Mouse (Mus musculus) ES-E14 (cell line): ENCODE measurements at regions not wholly inside any gene's neighbourhood (a gene's known extent, or its start where the extent isn't known, plus 50 kb on each side); places are given as distances from the start of the nearest gene placed in this dataset.

Experiments
- DNase-seq: peaks from one replicate; pipeline ENCODE4 v3.0.0-alpha.2; 2013; ENCODE audit warnings: low read depth, low spot score
- H3K27ac ChIP-seq: 2 replicates; pipeline ENCODE4 v1.5.1; 2012; ENCODE audit warnings: low read depth, mild to moderate bottlenecking, low read length, moderate library complexity, mixed read lengths; ENCODE audit not compliant: poor library complexity, insufficient read depth, severe bottlenecking
- H3K36me3 ChIP-seq: 2 replicates; pipeline ENCODE4 v1.6.1; 2012; ENCODE audit warnings: mild to moderate bottlenecking, low read length, moderate library complexity, mixed read lengths; ENCODE audit not compliant: control insufficient read depth, poor library complexity, insufficient read depth, severe bottlenecking
- H3K4me1 ChIP-seq, 2 experiments: fragments of 150-350 bp in 1 of 2; sonication (generic) in 1 of 2; 2 replicates each; pipeline ENCODE4 v1.6.1; 2012; ENCODE audit warnings: low read length in 2 of 2, mild to moderate bottlenecking in 1 of 2, mixed read lengths in 1 of 2; ENCODE audit not compliant: control insufficient read depth in 2 of 2, insufficient read depth in 2 of 2, poor library complexity in 1 of 2
- H3K4me3 ChIP-seq, 2 experiments: fragments of 150-350 bp in 1 of 2; sonication (generic) in 1 of 2; 2 replicates each; pipeline ENCODE4 v1.5.1; 2012; ENCODE audit warnings: low read length in 2 of 2, low read depth in 1 of 2, mild to moderate bottlenecking in 1 of 2, mixed read lengths in 1 of 2; ENCODE audit not compliant: insufficient read depth in 1 of 2, poor library complexity in 1 of 2, severe bottlenecking in 1 of 2
- H3K9ac ChIP-seq: 2 replicates; pipeline ENCODE4 v1.6.1; 2012; ENCODE audit warnings: low read depth, mild to moderate bottlenecking, low read length, mixed read lengths; ENCODE audit not compliant: poor library complexity, insufficient read depth, severe bottlenecking
- H3K9me3 ChIP-seq: fragments of 150-350 bp; sonication (generic); 2 replicates; pipeline ENCODE4 v1.6.1; 2012; ENCODE audit warnings: low read depth, mild to moderate bottlenecking, low read length; ENCODE audit not compliant: control insufficient read depth, insufficient read depth
- CHD2 ChIP-seq: IDR thresholded peaks from 2 replicates; pipeline ENCODE4 v1.6.1; 2014; ENCODE audit warnings: mild to moderate bottlenecking, low read depth, low read length, inconsistent platforms
- HCFC1 ChIP-seq: IDR thresholded peaks from 2 replicates; pipeline ENCODE4 v1.6.1; 2012; ENCODE audit warnings: low read length, inconsistent platforms, borderline replicate concordance; ENCODE audit not compliant: insufficient read depth
- MAFK ChIP-seq: IDR thresholded peaks from 2 replicates; pipeline ENCODE4 v1.6.1; 2014; ENCODE audit warnings: mild to moderate bottlenecking, low read depth, low read length, inconsistent platforms; ENCODE audit not compliant: insufficient read depth
- ZC3H11A ChIP-seq: IDR thresholded peaks from 2 replicates; pipeline ENCODE4 v1.6.1; 2012; ENCODE audit warnings: low read depth, mild to moderate bottlenecking, inconsistent platforms, low read length, borderline replicate concordance
- ZNF384 ChIP-seq: IDR thresholded peaks from 2 replicates; pipeline ENCODE4 v1.6.1; 2012; ENCODE audit warnings: low read depth, low read length, inconsistent platforms
- in situ Hi-C, 2 experiments: fragments of 600-800 bp; cut with MboI; formaldehyde crosslinking; loops; one replicate each; pipeline ENCODE4 v1.15.1; 2025; ENCODE audit warnings: low sequenced_read_pairs in 2 of 2, inconsistent platforms in 1 of 2; ENCODE audit not compliant: unreplicated experiment in 2 of 2

DNA sequence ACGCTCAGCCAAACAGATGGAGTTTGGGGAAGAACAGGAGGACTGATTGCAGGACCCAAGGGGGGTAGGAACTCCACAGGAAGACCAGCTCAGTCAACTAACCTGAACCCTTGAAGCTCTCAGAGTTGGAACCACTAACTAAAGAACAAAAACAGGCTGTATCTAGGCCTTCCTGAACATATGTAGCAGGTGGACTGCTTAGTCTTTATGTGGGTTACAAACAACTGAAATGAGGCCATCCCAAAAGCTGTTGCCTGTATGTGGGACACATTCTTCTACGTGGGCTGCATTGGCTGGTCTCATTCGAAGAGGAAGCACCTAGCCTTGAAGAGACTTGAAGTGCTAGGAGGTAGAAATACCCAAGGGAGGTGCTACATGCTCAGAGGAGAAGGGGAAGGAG is 364.2 kb downstream of the Sgo2b start:
- DNase-seq: no peak
- Histone ChIP-seq H3K36me3 (no peaks in the 10 kb centered on the region), H3K9me3 (no peaks in the 10 kb centered on the region), H3K9ac (no peak overlapping the region), H3K4me1 (no peaks in the 10 kb centered on the region), H3K4me3 (no peak overlapping the region), H3K27ac (no peak overlapping the region)
- TF ChIP-seq CHD2: no peak
- TF ChIP-seq MAFK: no peak
- no peak for TF ChIP-seq HCFC1
- no peak for TF ChIP-seq ZNF384
- TF ChIP-seq ZC3H11A: no peak
- in situ Hi-C loops: no loop called here

- TF ChIP-seq CHD2: no peak
- in situ Hi-C loops: no loop called here
- Histone ChIP-seq H3K4me3 (no peak overlapping the region), H3K36me3 (no peaks in the 10 kb centered on the region), H3K9ac (no peak overlapping the region), H3K4me1 (no peaks in the 10 kb centered on the region), H3K27ac (no peak overlapping the region), H3K9me3 (no peaks in the 10 kb centered on the region)
- no peak for DNase-seq
Measured at GRCm38 (mm10) chr8:63574500-63574899, 377.5 kb downstream of the Sgo2b start.

GRCm38 (mm10) chr8:63539296-63539695 is 412.8 kb downstream of the Sgo2b start:
- in situ Hi-C loops: no loop called here
- TF ChIP-seq ZC3H11A (no peak), CHD2 (no peak), ZNF384 (no peak), HCFC1 (no peak), MAFK (no peak)
- Histone ChIP-seq H3K9ac (no peak overlapping the region), H3K9me3 (no peaks in the 10 kb centered on the region), H3K4me3 (no peak overlapping the region), H3K36me3 (no peaks in the 10 kb centered on the region), H3K27ac (no peak overlapping the region), H3K4me1 (0 out of 4 replicates have a peak, but pooled peaks cover 0 to 2% of the 10 kb centered on the region in 2 experiments)
- peak; percentile 17 for DNase-seq

DNA sequence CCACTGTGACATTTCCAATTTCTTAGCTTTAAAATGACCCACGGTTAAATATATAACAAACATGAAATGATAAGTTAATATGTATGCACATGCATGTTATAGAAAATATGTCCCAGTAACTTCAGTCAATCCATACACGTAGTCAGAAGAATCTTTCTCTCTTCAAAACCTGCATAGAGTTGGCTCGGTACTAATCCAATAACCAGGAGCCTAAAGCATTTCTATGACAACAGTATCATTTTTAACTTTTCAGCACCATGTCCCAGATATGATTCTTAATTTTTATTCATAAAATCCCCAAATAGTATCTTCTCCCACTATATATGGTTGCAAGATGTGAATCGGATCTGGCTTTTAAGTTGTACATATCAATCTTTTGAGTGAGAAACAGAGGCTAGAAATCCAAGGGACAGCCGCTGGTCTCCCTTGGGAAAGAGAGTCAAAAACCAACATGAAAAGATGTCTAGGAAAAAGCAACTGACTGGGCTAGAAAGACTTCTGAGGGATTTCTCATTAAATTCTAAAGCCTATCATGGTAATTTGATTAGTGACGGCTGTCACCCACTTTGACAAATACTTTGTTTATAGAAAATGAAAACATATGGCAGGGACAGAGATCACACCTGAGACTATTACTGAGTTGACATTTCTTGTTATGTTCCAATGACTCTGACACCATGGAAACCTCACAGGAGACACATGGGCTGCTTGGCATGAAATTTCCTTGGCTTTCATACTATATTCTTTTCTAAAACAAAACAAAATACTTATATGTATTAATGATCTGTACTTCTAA is 422.1 kb downstream of the Sgo2b start:
- DNase-seq: no peak
- in situ Hi-C loops: no loop called here
- no peak for TF ChIP-seq ZC3H11A
- TF ChIP-seq HCFC1: no peak
- TF ChIP-seq CHD2: no peak
- no peak for TF ChIP-seq MAFK
- TF ChIP-seq ZNF384: no peak

More for the DNA sequence above, 422.1 kb downstream of the Sgo2b start:
- Histone ChIP-seq H3K4me1 (no peaks in the 10 kb centered on the region), H3K36me3 (no peaks in the 10 kb centered on the region), H3K9me3 (no peaks in the 10 kb centered on the region), H3K27ac (no peak overlapping the region), H3K9ac (no peak overlapping the region), H3K4me3 (no peak overlapping the region)
